Mouse (Mus musculus) retina, embryonic 14.5 days (tissue): ENCODE measurements at regions not wholly inside any gene's neighbourhood (a gene's known extent, or its start where the extent isn't known, plus 50 kb on each side); places are given as distances from the start of the nearest gene placed in this dataset.

Experiments used
- DNase-seq: peaks from one replicate; pipeline ENCODE4 v3.0.0-alpha.2; 2015; ENCODE audit warnings: low spot score

- no peak for DNase-seq
Measured at GRCm38 (mm10) chr7:72501431-72501830, 195.0 kb upstream of the Mctp2 start.

DNA sequence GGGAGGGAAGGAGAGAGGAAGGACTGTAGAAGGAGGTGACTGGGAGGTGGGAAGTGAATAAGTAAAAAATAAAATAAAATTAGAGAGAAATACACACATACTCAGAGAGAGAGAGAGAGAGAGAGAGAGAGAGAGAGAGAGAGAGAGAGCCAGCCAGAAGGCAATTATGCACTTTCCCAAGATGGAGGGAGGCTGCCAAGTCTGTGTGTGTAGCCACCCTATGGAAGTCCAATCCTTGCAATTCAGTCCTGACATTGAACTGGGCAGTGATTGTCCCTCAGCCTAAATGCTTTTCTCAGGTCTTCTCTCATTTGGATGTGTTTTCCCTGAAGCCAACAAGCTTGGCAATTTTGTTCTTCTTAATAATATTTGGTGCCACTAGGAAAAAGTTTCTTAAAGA, 197.3 kb upstream of the Mctp2 start:
- DNase-seq, result no peak

DNA sequence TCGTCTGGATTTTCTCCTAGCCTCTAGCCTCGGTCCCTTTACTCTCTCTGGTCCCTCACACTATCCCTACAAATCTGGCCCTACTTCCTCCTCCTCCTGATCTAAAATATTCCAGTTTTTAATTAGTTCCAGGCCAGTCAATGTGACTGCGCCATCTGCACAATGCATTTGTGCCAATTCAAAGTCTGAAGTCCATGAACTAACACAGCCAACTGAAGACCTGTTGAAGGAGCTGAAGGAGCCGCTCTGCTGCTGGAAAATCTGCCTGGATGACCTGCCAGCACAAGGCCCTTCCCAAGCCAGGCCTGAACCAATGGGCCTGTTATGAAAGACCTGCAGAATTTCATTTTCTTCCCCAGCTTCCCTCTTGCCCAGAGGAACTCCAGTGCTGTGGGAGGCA, 197.9 kb upstream of the Mctp2 start:
- DNase-seq, result no peak

DNA sequence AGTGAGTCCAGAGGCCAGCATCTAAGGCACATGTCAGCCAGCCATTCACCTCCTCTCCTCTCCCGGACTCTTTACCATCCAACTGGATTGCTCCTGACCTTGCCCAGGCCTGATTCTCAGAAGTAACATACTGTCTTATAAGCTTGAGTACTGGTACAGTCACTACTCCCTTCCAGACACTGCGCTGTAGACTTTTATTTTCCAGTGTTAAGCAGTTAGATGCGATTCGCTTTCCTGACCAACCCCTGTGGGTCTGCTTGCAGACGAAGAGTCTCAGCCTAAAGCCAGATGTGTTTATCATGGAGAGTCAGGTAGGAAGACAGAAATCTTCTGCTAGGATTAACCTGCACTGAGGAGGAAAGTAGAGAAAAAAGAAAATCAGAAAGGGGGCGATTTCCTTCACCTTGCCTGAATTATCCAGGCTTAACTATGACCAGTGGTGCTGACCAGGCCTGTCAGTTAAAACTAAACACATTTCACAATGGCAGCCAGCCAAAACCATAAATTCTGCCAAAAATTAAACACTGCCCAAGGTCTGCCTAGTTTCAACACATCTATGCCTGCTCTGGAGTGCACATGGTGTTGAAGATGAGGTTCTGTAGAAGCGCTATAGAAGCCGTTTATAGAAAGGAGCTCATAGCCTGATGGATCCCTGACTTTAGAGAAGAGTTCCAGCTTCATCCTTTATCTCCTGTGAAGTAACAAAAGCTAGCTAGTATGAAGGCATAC, 199.5 kb upstream of the Mctp2 start:
- DNase-seq, result no peak

GRCm38 (mm10) chr7:72507946-72508345, 201.5 kb upstream of the Mctp2 start:
- no peak for DNase-seq

GRCm38 (mm10) chr7:72510116-72510515, 203.7 kb upstream of the Mctp2 start:
- DNase-seq, result no peak

GRCm38 (mm10) chr7:72513446-72513845, 207.0 kb upstream of the Mctp2 start:
- DNase-seq, result no peak

DNA sequence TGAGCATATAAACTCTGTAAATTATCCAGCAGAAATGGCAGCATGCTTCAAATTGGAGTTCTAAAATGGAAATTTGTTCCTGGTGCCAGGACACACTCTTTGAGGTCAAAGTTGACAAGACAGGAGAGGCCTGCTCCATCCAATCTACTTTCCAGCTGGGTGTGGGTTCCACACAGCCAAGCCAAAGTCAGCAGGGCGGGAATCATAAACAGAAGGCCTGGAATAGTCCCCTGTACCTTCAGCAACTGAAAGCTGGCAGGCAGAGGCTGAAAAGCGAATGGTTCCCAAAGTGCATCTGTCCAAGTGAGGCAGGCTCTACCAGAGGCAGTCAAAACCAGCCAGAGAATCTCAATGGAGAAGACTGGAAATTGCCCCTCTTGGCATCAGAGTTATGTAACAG, 208.4 kb upstream of the Mctp2 start:
- no peak for DNase-seq

DNA sequence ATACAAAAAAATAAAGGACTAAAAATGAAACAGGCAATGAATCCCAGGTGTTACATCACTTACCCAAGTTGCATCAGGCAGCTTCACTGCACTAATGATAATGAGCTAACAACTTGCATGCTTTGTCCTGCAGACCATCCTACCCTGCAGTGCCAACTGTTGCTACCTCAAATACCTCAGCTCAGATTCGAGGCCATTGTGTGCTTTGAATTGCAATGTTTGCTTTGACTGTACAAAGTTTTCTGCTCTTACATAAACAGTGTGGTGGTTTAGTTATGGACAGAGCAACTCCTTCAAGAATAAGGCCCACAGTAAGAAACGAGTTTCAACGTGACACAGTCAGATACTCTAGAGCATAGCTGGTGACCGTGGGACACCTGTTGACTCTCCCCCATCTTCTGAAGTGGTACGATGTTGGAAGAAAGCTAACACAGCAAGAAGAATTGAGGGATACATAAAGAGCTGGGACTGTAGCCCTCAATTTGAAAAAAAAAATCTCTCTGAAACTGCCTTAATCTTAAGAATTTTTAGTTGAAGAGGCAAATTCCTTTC, 212.1 kb upstream of the Mctp2 start:
- no peak for DNase-seq

DNA sequence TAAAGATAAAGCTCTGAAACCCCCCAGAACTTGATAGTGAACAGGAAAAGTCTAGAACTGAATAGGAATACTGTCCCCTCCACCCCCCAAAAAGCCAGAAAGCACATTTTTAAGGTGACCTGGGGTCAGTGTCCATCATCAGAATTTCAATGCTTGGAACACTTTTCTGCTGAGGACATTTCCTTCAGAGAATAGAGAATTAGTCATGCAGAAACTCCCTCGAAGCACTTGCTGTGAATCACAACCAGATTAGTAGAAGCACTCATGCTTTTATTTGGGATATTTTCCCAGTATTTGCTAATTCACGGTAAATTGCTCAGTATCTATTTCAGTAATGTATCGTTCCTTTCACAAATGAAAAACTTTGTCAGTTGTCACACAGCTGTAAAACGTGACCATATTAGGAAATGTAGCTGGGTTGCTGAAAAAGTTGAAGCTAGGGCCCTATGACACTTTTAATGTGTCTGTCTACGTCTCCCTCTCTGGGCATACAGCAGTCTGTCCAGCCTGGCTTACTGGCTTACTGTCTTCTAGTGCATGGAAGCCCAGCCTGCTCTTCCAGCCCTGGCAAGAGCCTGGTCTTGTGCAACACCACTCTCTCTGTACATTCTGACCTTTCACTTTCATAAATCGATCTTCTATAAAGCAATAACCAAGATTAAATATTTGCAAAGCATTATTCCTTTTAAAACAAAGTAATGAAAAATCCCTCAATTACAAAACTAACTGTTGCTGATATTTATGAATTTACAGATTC, 213.1 kb upstream of the Mctp2 start:
- DNase-seq, result no peak

GRCm38 (mm10) chr7:72528873-72529272, 222.5 kb upstream of the Mctp2 start:
- no peak for DNase-seq

- no peak for DNase-seq
Measured at GRCm38 (mm10) chr7:72538288-72538687, 231.9 kb upstream of the Mctp2 start.

DNA sequence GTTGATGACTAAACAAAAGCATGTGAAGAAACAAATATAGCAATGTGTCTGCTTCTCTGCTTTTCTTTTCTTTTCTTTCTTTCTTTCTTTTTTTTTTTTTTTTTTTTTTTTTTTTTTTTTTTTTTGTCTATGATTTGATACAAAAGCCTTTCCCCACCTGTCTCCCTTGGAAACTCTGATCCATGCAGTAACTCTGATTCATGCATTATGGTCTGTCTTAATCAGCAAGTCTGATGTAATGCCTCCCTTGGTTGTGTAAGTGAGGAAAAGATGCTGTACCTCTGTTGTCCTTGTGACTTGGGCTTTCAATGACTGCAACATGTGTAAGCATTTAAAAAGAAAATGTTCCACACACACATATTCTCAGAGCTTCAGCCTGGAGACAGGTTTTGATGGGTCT, 233.5 kb upstream of the Mctp2 start:
- no peak for DNase-seq

- peak; percentile 64 for DNase-seq
Measured at GRCm38 (mm10) chr7:72541521-72542478, 235.4 kb upstream of the Mctp2 start.

DNA sequence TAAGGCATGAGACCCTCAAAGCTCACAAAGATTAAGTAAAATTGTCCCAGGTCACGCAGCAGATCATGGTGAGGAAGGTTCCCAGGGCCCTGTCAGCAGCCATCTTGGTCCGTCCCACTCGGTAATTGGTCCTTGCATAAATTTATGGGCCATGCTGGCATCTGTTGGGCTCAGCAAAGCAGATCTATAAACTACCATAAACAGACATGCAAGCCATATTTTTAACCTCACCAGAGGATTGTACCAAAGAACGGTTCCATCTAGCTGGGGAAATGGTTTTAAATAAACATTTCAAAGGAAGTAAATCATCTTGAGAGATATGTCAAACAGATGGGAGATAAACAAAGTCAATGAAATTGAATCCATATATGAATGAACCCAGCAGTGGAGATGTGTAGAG, 237.1 kb upstream of the Mctp2 start:
- DNase-seq, result no peak

DNA sequence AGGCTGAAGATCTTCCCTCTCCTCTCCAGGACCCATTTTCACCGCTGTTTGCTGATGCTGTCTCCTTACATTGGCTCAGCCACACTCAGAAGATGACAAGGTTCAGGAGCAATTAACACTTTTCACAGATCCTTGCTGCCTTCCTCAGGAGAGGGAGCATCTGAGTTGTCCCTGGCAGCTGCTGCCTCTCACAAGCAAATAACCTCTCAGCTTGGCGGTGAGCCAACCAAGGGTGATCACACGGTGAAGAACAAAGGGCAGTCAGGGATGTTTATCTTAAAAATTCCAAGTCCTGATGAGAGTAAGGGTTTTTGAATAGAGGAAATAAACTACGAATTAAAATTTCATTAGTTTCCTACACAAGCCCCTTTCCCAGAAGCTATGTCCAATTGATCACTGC, 237.5 kb upstream of the Mctp2 start:
- DNase-seq, result no peak

- no peak for DNase-seq
Measured at GRCm38 (mm10) chr7:72567378-72567777, 261.0 kb upstream of the Mctp2 start.

- peak; percentile 81 for DNase-seq
Measured at GRCm38 (mm10) chr7:72569177-72569576, 262.8 kb upstream of the Mctp2 start.

GRCm38 (mm10) chr7:72574316-72574715, 267.9 kb upstream of the Mctp2 start:
- DNase-seq, result no peak

GRCm38 (mm10) chr7:72584427-72584826, 278.0 kb upstream of the Mctp2 start:
- no peak for DNase-seq

GRCm38 (mm10) chr7:72589241-72589668, 282.8 kb upstream of the Mctp2 start:
- no peak for DNase-seq
